Mouse (Mus musculus) liver, adult 2 months (tissue): ENCODE measurements at regions not wholly inside any gene's neighbourhood (a gene's known extent, or its start where the extent isn't known, plus 50 kb on each side); places are given as distances from the start of the nearest gene placed in this dataset.

Experiments
- DNase-seq: peaks from one replicate; pipeline ENCODE4 v3.0.0-alpha.2; 2011; ENCODE audit warnings: low read depth, low spot score; ENCODE audit errors: extremely low read depth
- H3K27ac ChIP-seq: fragments of 200-500 bp; replicated peaks from 2 replicates; pipeline ENCODE4 v1.5.1; 2012; ENCODE audit warnings: low read depth, mild to moderate bottlenecking, control low read depth, inconsistent platforms, low read length; ENCODE audit not compliant: insufficient read depth
- H3K27me3 ChIP-seq: fragments of 200-500 bp; 2 replicates; pipeline ENCODE4 v1.6.1; 2012; ENCODE audit warnings: mild to moderate bottlenecking, moderate library complexity, low read length, inconsistent platforms; ENCODE audit not compliant: control insufficient read depth, insufficient read depth
- H3K36me3 ChIP-seq: fragments of 200-500 bp; 2 replicates; pipeline ENCODE4 v1.6.1; 2012; ENCODE audit warnings: low read length, inconsistent platforms; ENCODE audit not compliant: control insufficient read depth, insufficient read depth
- H3K4me1 ChIP-seq: fragments of 200-500 bp; 2 replicates; pipeline ENCODE4 v1.6.1; 2011; ENCODE audit warnings: low read length; ENCODE audit not compliant: control insufficient read depth, insufficient read depth
- H3K4me3 ChIP-seq: fragments of 200-500 bp; 2 replicates; pipeline ENCODE4 v1.5.1; 2011; ENCODE audit warnings: low read depth, mild to moderate bottlenecking, control low read depth, low read length, moderate library complexity; ENCODE audit not compliant: insufficient read depth
- H3K79me2 ChIP-seq: fragments of 200-500 bp; 2 replicates; pipeline ENCODE4 v1.6.1; 2012; ENCODE audit warnings: inconsistent platforms, mild to moderate bottlenecking, low read length, moderate library complexity; ENCODE audit not compliant: control insufficient read depth, insufficient read depth
- H3K9ac ChIP-seq: fragments of 200-500 bp; 2 replicates; pipeline ENCODE4 v1.6.1; 2012; ENCODE audit warnings: low read depth, mild to moderate bottlenecking, control low read depth, inconsistent platforms, low read length
- CTCF ChIP-seq: fragments of 200-500 bp; IDR thresholded peaks from 2 replicates; pipeline ENCODE4 v1.5.1; 2011; ENCODE audit warnings: low read depth, low read length, control low read depth
- POLR2A ChIP-seq: fragments of 200-500 bp; IDR thresholded peaks from 2 replicates; pipeline ENCODE4 v1.6.1; 2011; ENCODE audit warnings: low read length, control low read depth; ENCODE audit not compliant: insufficient read depth; ENCODE audit errors: extremely low read depth
- WGBS: fragments of 180-500 bp; shearing (Covaris S2); methylation state at CpG from one replicate; pipeline ENCODE4 v1.1.7; 2018; 5-methylcytosine and 5-hydroxymethylcytosine counted together

GRCm38 (mm10) chr10:116649287-116649686 lies 68.0 kb upstream of the Cnot2 start:
- Histone ChIP-seq H3K4me1 (no peaks in the 10 kb centered on the region), H3K27me3 (no peaks in the 10 kb centered on the region), H3K36me3 (no peaks in the 10 kb centered on the region), H3K79me2 (no peaks in the 10 kb centered on the region), H3K9ac (no peak overlapping the region), H3K4me3 (no peak overlapping the region), H3K27ac (no peak overlapping the region)
- TF ChIP-seq CTCF: no peak
- no peak for TF ChIP-seq POLR2A
- 89% methylated on average over 3 of the region's 3 CpGs for WGBS
- DNase-seq: no peak

GRCm38 (mm10) chr10:116646035-116646434 lies 64.7 kb upstream of the Cnot2 start:
- TF ChIP-seq POLR2A (no peak), CTCF (no peak)
- Histone ChIP-seq H3K9ac (no peak overlapping the region), H3K27me3 (no peaks in the 10 kb centered on the region), H3K36me3 (no peaks in the 10 kb centered on the region), H3K27ac (no peak overlapping the region), H3K4me1 (no peaks in the 10 kb centered on the region), H3K4me3 (no peak overlapping the region), H3K79me2 (no peaks in the 10 kb centered on the region)
- WGBS: 88% methylated on average over 7 of the region's 7 CpGs
- no peak for DNase-seq

- H3K79me2 ChIP-seq: no peaks in the 10 kb centered on the region
- H3K4me3 ChIP-seq: no peak overlapping the region
- no peaks in the 10 kb centered on the region for H3K36me3 ChIP-seq
- no peak for DNase-seq
- H3K4me1 ChIP-seq: no peaks in the 10 kb centered on the region
- 80% methylated on average over 7 of the region's 7 CpGs for WGBS
- no peaks in the 10 kb centered on the region for H3K27me3 ChIP-seq
- no peak for TF ChIP-seq POLR2A
- no peak for TF ChIP-seq CTCF
- H3K27ac ChIP-seq: no peak overlapping the region
- no peak overlapping the region for H3K9ac ChIP-seq
Observed at GRCm38 (mm10) chr10:116645631-116646030, 64.3 kb upstream of the Cnot2 start.

- 54% methylated on average over 9 of the region's 9 CpGs for WGBS
Observed at GRCm38 (mm10) chr10:116645108-116645507, 63.8 kb upstream of the Cnot2 start.

More at GRCm38 (mm10) chr10:116645108-116645507, 63.8 kb upstream of the Cnot2 start:
- H3K4me3 ChIP-seq: no peak overlapping the region
- no peaks in the 10 kb centered on the region for H3K27me3 ChIP-seq
- no peak overlapping the region for H3K27ac ChIP-seq
- H3K79me2 ChIP-seq: no peaks in the 10 kb centered on the region
- H3K36me3 ChIP-seq: no peaks in the 10 kb centered on the region
- no peaks in the 10 kb centered on the region for H3K4me1 ChIP-seq
- TF ChIP-seq CTCF (no peak), POLR2A (no peak)
- H3K9ac ChIP-seq: no peak overlapping the region
- no peak for DNase-seq
